Mouse (Mus musculus) MN1 (cell line): Measurements from ENCODE around the gene Ifnar2.

Experiments
- DNase-seq: peaks from one replicate; pipeline ENCODE4 v3.0.0-alpha.2; 2016; ENCODE audit warnings: low spot score

The Ifnar2 gene

DNA sequence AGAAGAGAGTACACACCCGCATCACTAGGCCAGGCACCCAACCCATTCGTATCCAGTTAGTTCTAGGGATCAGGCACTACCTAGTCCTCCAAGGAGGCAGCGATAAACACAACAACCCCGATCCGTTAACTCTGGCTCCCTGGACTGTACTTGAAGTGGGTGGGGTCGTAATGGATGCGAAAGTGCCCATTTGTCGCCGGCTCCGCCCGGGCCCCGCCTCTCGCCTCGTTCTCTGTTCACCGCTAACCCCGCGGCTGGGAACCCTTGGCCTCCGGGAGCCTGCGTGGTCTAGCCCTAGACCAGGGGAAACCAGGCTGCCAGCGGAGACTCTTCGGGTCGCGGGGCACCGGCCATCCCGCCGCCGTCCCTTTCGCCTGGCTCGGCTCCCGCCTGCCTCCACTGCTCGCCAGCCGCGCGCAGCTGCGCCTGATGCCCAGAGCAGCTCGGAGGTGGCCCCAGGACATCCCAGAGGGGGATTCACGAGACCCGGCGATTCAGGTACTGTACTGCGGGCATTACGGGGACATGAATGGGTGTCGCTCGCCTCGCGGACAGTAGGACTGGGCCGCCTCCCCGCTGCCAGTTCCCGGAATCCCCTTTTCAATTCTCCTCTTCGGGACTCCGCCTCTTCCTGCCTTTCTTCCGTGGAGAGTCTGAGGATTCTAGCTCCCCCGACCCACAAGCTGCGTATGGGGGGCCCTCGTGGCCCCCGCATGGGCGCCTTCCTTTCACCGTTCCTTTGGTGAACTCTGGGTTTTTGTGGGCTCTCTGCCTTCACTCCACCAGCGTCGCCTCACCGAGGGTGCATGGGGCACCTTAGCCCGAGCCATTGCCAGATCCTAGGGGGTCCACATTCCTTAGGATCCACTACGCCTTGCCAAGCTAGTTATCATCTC is at the start of gene Ifnar2:
TSS of gene Ifnar2 (plus strand) at position 207 of the 896 bp plus-strand sequence.
- peak; percentile 75 for DNase-seq

DNA sequence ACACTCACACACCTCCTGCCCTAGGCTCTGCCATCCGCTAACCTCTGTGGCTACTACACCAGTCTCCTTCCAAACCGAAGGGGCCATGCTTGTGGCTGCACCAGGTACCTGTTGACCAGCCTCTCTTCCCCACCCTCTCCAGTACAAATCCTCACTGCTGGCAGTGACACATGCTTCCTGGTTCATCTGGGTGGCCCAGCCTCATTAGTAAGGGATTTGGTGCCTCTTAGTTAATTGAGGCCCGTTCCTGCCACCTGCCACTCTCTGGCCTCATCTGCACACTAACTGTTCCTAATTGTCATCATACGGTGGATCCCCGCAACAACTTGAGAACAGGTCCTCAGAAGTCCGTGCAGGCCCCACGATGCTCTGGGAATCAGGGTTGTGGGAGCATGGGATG is 45.0 kb upstream of the Ifnar2 start:
- no peak for DNase-seq

DNA sequence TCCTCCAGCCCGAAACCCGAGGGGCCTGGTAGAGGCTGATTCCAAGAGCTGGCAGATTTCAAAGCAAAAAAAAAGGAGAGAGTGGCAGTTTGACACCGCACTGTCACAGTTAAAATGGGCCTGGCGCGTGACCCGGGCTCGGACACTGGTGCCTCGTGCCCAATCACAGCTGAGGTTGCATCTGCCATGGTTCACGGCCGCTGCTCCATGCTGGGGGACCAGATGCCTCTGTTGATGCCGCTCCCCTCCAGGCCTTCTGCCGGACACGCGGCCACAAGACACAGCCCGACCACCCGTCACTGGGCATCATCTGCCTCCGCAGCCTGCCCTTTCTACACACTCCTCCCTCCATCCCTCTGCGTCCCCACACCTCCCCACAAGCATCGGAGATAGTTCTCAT is 43.7 kb upstream of the Ifnar2 start:
- no peak for DNase-seq

DNA sequence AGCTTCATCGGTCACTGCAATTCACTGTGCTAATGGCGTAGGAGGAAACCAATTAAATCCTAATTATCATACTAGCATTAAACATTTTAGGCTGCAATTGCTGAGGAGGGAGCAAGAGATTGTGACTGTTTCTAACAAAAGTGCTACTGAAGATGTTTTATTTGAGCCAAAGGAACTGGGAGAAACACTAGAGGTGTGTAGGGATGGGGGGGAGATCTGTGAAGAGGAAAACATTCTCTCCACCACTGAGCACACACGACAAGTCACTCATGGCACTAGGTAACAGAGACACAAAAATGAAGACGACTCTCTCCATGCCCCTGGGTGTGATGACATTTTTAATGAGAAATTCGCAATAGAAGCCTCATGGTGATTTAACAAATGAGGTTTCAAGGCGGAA is 42.1 kb upstream of the Ifnar2 start:
- no peak for DNase-seq

DNA sequence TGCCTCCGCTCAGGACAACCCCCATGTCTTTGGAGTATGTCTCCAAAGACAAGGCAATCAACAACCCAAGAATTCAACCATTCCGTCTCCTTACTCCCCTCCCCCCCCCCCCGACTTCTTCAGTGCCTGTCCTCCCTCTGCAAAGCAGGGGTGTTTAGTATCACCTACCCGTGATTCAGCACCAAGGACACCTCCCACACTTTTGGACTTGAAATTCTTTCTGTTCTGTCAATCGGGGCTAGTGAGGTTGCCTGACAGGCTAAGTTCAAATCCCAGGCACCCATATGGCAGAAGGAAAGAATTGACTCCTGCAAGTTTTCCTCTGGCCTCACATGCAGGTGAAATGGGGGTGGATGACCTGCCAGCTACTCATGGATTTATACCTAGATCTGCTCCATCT is 41.4 kb upstream of the Ifnar2 start:
- DNase-seq: no peak

DNA sequence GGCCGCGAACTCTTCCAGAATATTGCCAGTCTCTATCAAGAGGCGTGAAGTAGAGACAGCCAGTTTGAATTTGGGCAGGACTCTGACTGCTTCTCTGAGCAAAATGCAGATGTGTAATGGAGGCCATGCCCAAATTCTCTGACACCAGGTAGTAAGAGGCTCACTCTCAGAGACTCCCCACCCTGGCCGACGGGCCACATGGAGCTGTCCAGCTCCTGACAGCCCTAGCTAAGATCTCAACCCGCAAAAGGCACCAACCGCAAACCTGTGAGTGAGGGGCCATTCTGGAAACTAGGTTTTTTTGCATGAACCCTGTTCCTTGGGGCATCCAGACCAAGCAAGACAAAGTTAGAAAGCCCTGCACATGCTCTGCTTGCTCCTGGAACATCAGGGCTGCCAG is 39.7 kb upstream of the Ifnar2 start:
- no peak for DNase-seq

DNA sequence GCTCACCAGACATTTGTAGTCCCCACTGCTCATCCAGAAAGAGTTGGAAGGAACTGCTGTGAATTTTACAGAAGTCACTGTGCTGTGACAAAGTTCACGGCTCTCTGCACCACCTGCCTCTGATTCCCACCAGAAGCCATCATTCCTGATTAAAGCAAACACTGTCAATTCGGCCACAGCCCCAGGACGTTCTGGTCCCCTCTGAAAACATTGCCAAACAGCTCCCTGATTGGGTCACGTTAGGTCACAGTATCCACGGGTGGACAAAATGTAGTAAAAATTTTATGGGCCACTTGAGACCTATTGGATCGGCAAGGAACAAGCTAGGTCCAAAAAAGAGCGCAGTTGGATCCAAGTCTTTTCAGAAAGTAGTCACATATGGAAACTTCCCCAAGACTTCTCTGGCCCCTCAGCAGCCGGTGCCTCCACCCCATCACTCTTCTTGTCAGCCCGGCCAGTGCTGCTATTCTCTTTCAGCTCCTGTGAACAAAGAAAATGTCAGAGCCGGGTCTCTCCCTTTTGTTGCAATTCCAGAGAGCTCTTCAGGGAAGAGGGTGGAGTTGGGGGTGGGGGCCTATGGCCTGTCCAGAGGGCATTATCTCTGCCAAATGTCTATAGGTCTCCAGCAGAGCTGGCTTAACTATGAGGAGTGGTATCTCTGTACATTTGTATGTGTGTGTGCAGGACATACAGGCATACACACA is 38.2 kb upstream of the Ifnar2 start:
- DNase-seq: no peak

DNA sequence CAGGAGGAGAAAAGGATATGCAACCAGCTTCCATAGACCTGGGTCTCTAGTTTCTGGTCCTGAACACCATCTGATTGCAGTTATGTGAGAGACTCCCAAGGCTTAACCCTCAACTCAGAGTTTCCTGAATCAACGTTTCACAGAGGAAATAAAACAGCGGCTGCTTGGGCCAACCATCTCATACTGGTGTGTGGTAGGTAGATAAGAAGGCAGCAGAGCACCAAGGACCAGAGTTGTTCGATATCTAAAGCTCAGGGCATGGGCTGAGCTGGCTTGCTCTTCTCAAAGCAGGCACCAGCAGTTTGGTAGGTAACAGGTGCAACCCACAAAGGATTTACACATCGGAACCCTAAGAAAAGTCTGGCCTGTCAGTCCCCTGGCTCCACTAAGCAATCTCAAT is 35.8 kb upstream of the Ifnar2 start:
- DNase-seq: no peak

DNA sequence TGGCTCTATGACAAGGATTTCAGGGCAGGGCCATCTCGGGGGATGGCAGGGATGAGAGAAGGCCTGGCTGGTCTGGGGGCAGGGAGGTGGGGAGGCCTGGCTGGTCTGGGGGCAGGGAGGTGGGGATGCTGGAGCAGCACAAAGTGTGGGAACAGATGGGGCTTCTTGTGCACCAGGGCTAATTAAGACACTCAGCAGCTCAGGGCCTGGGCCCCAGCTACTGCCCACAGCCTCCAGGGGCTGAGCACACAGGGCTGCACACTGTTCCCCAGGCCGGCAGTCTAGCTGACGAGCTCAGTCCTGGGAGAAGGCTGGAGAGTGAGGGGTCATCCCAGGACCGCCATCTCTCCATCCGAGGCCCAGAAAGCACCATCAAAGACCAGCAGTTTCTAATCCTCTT is 35.1 kb upstream of the Ifnar2 start:
- DNase-seq: no peak

DNA sequence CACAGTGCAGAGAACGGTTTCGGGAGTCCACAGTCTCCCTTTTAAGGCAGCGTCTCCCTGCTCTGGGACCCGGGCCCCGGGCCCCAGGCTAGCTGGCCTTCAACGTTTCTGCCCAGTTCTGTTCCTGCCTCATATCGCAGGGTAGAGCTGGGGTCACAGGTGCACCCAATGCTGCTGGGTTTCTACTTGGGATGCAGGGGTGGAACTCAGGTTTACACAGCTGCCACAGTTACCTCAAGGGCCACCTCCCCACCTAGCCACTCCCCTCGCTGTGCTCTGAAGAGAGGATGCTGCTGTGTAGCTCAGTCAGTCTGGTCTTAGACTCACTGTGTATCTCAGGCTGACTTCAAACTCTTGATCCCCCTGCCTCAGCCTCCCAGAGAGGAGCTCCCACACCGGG is 26.1 kb upstream of the Ifnar2 start:
- DNase-seq: no peak

DNA sequence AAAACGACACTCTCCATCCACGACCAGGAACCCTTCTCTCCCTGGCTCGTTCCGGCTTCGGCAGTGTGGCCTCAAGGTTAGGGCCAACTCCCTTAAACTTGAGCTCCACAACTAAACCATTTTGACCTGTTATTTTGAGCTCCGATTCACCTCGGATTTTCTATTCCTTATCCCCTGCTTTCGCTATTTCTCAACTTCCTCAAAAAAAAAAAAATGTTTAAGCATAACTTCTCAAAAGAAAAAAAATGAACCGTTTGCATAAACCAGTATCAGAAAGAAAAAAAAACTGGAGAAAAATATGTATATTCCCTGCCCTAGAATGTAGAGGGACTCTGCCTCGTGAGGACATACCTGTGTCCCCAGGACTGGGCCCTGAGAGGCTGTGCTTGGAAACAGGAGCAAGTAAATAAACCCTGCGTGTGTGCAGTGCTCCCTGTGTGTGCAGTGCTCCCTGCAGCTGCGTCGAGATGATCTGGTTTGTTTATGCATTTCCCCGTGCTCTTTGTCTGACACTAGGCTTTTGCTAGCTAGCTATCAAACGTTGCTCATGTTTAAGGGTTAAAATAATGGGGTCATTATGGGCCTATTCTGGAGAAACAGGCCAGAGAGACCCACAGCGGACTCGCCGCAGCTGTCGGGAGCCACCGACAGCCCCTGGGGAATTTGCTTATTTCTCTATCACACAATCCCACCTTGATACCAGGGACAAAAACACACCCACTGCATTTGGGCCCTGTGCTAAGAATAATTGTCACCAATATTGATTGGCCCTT is 24.9 kb upstream of the Ifnar2 start:
- DNase-seq: no peak

DNA sequence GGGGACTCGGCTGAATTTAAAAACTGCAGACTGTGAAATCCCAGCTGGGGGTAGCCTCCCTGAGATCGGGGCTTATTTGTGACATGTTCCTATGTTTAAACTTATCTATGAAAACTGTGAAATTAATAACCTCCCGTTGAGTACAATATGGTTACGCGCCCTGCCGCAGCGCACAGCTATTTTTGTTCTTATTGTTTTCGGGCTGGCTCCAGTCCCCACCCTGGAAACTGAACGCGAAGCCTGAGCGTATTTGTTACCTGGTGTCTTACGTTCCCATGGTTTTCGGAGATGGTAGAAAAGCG is 24.4 kb upstream of the Ifnar2 start:
- no peak for DNase-seq

DNA sequence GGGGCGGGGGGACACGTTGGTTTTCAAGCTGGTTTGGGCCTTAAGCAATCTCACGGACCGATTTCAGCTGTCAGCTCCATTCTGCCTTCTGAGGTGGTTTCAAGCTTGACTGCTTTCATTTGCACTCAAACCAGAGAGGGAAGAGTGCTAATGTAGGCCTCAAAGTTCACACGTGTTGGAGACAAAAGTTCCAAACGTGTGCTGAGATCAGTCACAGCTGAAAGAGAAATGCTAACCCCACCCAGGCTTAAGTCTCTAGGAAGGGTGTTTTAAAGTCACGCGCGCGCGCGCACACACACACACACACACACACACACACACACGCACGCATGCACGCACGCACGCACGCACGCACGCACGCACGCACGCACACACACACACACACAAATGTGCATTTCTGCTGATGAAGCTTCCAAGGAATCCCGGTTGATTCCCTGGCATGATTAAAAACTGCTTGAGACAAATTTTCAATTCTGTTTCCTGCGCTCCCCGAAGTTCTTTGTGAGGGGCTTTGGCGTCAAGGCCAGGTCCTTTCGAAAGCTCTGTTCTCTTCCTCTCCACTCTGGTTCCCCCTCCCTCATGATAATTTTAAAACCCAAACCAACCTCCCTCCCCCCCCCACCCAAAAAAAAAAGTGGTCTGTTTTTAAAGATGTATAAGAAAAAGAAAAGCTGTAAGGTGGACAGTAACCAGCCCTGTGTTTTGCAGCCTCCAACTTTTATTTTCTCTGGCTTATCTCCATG is 23.8 kb upstream of the Ifnar2 start:
- no peak for DNase-seq

DNA sequence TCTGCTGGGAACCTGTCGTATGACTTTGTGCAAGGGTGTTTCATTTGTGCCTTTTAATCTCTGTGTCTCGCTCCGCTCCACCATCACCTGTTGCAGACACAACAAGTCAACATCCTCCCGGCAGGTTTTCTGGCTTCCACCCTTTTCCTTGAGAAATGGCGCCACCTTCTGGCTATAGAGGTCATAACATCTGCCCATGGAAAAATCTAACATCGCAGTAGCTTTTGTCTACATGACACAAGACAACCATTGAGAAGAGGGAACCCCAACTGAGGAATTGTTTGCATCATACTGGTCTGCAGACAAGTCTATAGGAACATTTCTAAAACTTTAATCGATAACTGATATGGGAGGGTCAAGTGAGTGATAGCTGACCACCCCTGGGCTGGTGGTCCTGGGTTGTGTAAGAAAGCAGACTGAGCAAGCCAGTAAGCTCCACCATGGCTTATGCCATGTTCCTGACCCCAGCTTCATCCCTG is 20.5 kb upstream of the Ifnar2 start:
- peak; percentile 84 for DNase-seq

DNA sequence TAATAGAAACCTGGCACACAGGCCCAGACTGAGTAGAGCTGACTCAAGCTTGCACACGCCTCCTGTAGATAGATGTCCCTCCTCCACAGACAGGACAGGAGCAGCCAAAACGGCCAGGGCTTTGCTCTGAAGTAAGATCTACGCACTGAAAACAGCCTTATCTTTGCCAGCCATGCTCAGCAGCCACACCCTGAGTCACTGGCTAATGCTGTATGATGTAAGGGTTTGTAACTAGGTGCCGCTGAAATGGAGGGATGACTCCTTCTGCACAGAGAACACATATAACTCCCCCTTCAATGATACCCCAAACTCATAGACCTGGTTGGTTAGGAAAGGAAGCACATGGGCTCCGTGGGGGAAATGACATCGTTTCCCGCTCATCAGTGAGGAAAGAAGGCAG is 19.8 kb upstream of the Ifnar2 start:
- DNase-seq: peak; percentile 70

DNA sequence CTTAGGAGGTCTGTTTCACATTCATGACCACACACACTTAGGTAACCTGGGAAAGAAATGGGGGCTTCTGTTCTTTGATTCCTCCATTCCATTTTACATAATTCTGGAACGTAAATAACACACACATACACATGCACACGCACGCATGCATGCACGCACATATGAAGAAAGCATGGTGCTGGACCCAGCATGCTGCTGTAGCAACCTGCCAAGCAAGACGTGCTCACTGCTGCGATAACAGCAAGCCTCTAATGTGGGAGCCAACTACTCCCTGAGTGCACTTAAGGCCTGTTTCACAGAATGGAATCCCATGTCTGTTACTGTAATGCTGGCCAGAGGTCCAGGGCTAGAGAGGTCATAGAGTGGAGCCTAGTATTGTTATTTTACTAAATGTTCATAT is 19.4 kb upstream of the Ifnar2 start:
- no peak for DNase-seq

DNA sequence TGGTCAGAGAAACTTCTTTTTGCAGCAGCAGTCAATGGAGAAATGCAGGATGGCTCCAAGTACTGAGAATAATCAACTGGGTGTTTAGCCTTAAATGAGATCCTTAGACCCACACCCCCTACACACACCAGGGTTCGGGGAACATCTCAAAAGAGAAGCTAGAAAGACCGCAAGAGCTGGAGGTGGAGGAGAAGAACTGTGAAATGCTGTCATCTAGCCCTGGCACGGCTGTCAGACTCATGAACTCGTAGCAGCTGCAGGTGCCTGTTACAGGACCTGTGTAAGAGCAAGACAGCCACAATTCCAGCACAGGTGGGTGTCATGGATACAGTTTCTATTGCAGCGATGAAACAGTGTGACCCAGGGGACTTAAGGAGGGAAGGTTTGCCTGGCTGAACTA is 18.9 kb upstream of the Ifnar2 start:
- DNase-seq: no peak

DNA sequence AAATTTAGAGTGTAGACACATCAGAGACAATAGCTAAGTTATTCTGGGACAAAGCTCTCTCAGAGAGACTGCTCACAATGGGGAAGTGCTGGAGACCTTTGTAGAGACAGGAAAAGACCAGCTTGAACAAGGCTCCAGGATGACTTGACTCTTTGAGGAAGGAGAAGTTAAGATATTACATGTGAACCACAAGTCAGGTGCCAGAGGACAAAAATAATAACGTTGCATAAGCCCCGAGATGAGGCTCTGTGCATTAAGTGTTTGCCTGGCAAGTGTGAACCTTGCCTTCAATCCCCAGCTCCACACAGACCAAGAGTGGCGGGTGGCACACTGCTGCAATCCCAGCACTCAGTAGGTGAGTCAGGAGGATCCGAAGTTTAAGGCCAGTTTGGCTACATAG is 18.0 kb upstream of the Ifnar2 start:
- DNase-seq: no peak

DNA sequence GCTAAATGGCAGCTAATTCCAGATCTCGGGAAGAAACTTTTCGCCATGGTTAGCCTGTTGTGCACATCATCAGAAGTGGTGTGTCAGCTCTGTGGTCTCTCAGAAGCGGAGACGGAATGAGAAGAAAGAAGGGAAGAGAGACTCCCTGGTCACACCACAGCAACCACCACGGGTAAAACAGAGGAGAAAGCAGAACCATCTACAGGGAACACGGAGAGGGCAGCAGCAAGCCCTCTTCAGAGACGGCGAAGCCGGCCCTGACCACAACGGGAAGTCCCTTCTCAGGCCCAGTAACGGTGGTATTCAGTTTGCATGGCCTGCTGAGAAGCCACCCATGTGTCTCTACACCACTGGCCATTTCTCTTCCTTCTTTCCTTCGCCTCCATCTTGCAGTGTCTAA is 17.4 kb upstream of the Ifnar2 start:
- no peak for DNase-seq

DNA sequence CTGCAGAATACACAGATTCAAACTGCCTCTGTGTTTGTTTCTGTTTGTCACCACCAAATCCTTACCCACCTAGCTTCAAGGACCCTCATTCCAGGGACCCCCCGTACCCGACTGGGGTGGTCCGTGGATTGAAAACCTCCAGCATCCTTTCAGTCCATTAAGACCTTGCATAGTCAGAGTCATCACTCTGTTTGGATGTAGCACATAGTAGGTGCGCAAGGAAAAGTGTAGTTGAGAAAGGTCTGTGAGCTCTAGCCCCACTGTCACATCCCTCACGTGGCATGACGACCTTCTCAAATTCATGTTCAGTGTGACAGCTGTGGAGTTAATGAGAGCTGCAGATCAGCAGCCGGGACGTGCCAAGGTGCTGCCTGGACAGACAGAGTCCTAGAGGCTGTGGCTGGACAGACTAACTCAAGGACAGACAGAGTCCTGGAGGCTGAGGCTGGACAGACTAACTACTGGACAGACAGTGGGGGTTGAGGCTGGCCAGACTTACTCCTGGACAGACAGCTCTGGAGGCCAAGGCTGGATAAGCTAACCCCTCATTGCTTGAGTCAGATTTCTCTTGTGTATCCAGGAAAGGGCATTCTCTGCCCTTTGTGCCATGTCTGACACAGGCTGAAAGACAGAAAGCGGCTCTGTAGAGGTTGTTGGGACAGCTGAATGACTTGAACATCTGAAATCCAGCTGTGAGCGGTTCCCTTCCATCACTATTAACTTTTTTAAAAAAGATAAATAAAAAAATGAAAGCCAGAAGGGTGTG is 15.6 kb upstream of the Ifnar2 start:
- DNase-seq: no peak

DNA sequence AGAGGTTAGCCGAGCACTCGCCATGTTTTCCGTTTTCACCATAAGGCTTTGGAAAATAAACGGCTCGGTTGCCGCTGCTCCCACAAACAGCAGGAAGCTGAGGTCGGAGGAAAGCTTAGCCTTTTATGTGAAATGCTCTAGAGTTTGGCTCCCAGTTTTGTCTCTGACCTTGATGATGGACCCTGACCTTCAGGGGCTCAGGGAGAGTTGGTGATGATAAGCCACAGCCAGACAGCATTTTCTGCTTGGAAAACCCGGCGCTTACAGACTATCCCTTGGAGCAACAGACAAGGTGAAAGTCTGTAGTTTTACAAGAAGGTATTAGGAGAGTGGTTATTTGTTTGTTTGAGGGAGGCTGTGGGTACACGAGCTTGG is 15.1 kb upstream of the Ifnar2 start:
- no peak for DNase-seq
